Mouse (Mus musculus) brown adipose tissue, adult 24 weeks (tissue): ENCODE measurements around the gene Rgp1. TPM values are rescaled to one million over a fixed set of nuclear protein-coding genes. Genes with fewer than 3 reads are reported as not detected.

Experiments used
- H3K27ac ChIP-seq: fragments of 200-500 bp; replicated peaks from 2 replicates; pipeline ENCODE4 v1.5.1; 2012; ENCODE audit warnings: low read depth, mild to moderate bottlenecking, low read length
- H3K4me1 ChIP-seq: fragments of 200-500 bp; 2 replicates; pipeline ENCODE4 v1.6.1; 2012; ENCODE audit warnings: low read length, mixed read lengths; ENCODE audit not compliant: control insufficient read depth, insufficient read depth, insufficient read length
- H3K4me3 ChIP-seq: fragments of 200-500 bp; 2 replicates; pipeline ENCODE4 v1.5.1; 2012; ENCODE audit warnings: low read depth, mild to moderate bottlenecking, low read length, moderate library complexity; ENCODE audit not compliant: insufficient read depth
- polyA plus RNA-seq: library from polyadenylated mRNA; stranded (reverse); fragments of >200 nt; gene quantifications from 2 replicates; pipeline ENCODE4 v1.2.4, GENCODE M21; 2012; ENCODE audit not compliant: missing spikeins, insufficient read depth, insufficient read length

Gene Rgp1
- polyA plus RNA-seq, 1 experiment = 17.2 TPM

- H3K4me3 ChIP-seq = peak overlapping the region; percentile 69
- H3K27ac ChIP-seq = peak overlapping the region; percentile 62
Measured at GRCm38 (mm10) chr4:43631956-43632920, 53.7 kb downstream of the Rgp1 start.

GRCm38 (mm10) chr4:43633296-43633695 is 54.8 kb downstream of the Rgp1 start:
- H3K27ac ChIP-seq = no peak overlapping the region
- H3K4me1 ChIP-seq = peaks cover 9% of the 10 kb centered on the region
- H3K4me3 ChIP-seq = peak overlapping the region; percentile 69; the same call in 1 of the 2 replicates

More at GRCm38 (mm10) chr4:43631956-43632920, 53.7 kb downstream of the Rgp1 start:
- peaks cover 9% of the 10 kb centered on the region for H3K4me1 ChIP-seq

GRCm38 (mm10) chr4:43633736-43634135 is 55.2 kb downstream of the Rgp1 start:
- H3K27ac ChIP-seq = no peak overlapping the region
- H3K4me1 ChIP-seq = peaks cover 9% of the 10 kb centered on the region
- H3K4me3 ChIP-seq = no peak overlapping the region

- Histone ChIP-seq H3K4me3 (no peak overlapping the region), H3K27ac (no peak overlapping the region), H3K4me1 (peaks cover 9% of the 10 kb centered on the region)
Measured at GRCm38 (mm10) chr4:43634621-43635374, 56.3 kb downstream of the Rgp1 start.

DNA sequence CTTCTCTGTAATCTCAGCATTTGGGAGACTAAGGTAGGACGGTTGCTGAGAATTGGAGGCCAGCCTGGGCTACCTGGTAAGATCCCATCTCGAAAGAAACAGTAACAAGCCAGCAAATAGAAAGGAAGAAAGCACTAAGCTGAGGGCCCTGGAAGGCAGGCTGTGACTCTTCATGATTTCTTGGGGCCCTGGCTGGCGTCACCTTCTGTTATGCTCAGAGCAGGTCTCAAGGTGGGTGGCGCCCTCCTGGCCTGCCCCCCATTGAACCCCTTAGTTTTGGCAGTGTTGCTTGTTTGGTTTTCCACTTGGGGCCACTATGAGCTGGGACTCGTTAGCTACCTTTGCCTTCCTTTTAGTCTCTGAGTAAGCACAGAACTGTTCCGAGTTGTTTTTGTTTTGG is 58.2 kb downstream of the Rgp1 start:
- Histone ChIP-seq H3K27ac (no peak overlapping the region), H3K4me3 (no peak overlapping the region), H3K4me1 (peaks cover 9% of the 10 kb centered on the region)

Other genes with a start within 250 kb of the Rgp1 start
- 13.0 and 14.6 TPM in 2 replicates for gene Rusc2, start 196.7 kb upstream of the Rgp1 start, polyA plus RNA-seq
- not detected in 2 replicates for gene Fam166b, start 149.6 kb upstream of the Rgp1 start, polyA plus RNA-seq
- gene Tesk1, start 136.8 kb upstream of the Rgp1 start, polyA plus RNA-seq = 33.8 and 37.9 TPM in 2 replicates
- gene Cd72, start 124.1 kb upstream of the Rgp1 start, polyA plus RNA-seq = 1.5 and 1.9 TPM in 2 replicates
- not detected in 2 replicates for gene Sit1, start 95.0 kb upstream of the Rgp1 start, polyA plus RNA-seq
- 31.3 and 34.0 TPM in 2 replicates for gene Ccdc107, start 85.8 kb upstream of the Rgp1 start, polyA plus RNA-seq
- not detected in 2 replicates for gene Arhgef39, start 79.0 kb upstream of the Rgp1 start, polyA plus RNA-seq
- not detected in 2 replicates for gene Car9, start 71.7 kb upstream of the Rgp1 start, polyA plus RNA-seq
- gene Tpm2, start 55.0 kb upstream of the Rgp1 start, polyA plus RNA-seq = 148 and 245 TPM in 2 replicates
- gene Creb3, start 16.4 kb upstream of the Rgp1 start, polyA plus RNA-seq = 18.1 TPM in 2 replicates
- 55.6 and 61.1 TPM in 2 replicates for gene Tln1, start 16.0 kb upstream of the Rgp1 start, polyA plus RNA-seq
- 2.3 and 3.6 TPM in 2 replicates for gene Gba2, start 158 bp downstream of the Rgp1 start, polyA plus RNA-seq
- gene Msmp, start 5.8 kb downstream of the Rgp1 start, polyA plus RNA-seq = 1.5 TPM in 1 of 2 replicates, not detected in the other
- 10.8 and 16.4 TPM in 2 replicates for gene Npr2, start 53.2 kb downstream of the Rgp1 start, polyA plus RNA-seq
- gene Spag8, start 74.9 kb downstream of the Rgp1 start, polyA plus RNA-seq = not detected in 2 replicates
- gene Hint2, start 77.8 kb downstream of the Rgp1 start, polyA plus RNA-seq = 269 and 348 TPM in 2 replicates
- 4.2 and 9.1 TPM in 2 replicates for gene Tmem8b, start 90.3 kb downstream of the Rgp1 start, polyA plus RNA-seq
- gene Fam221b, start 90.4 kb downstream of the Rgp1 start, polyA plus RNA-seq = 0.36 TPM in 1 of 2 replicates, not detected in the other
- not detected in 2 replicates for gene Olfr70, start 122.1 kb downstream of the Rgp1 start, polyA plus RNA-seq
- gene Olfr71, start 131.5 kb downstream of the Rgp1 start, polyA plus RNA-seq = not detected in 2 replicates
- gene Hrct1, start 148.5 kb downstream of the Rgp1 start, polyA plus RNA-seq = 4.7 and 5.0 TPM in 2 replicates
- 1.9 and 2.8 TPM in 2 replicates for gene Spaar, start 151.3 kb downstream of the Rgp1 start, polyA plus RNA-seq
- gene Olfr159, start 192.3 kb downstream of the Rgp1 start, polyA plus RNA-seq = not detected in 2 replicates
- gene Olfr156, start 245.2 kb downstream of the Rgp1 start, polyA plus RNA-seq = not detected in 2 replicates